Mouse (Mus musculus) testis, postnatal 14 days (tissue): ENCODE measurements around the gene Ripk3.

ENCODE experiments used
- DNase-seq: peaks from one replicate; pipeline ENCODE4 v3.0.0; 2021; ENCODE audit warnings: low spot score

Ripk3 gene

DNA sequence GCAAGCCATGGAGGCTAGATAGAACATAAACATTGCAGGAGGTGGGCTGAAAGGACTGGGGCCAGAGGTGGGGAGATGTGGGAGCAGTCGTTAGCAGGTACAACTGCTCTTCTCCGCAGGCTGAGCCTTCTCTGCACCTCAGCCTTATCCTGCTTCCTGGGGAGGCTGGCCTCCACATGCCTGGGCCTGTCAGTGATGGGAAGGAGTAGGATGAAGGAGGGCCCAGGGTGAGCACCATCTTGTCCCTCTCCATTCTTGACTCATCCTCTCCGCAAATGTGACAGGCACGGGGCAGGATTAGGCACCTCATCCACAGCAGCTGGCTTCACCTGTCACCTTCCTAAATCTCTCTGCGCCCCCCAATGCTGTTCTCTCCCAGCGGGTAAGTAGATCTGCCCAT, 27.5 kb downstream of the Ripk3 start, which contains the start of gene Ltb4r2:
Gene Ltb4r2 (plus strand): TSS at position 266 of the 400 bp plus-strand sequence.
- DNase-seq: no peak

DNA sequence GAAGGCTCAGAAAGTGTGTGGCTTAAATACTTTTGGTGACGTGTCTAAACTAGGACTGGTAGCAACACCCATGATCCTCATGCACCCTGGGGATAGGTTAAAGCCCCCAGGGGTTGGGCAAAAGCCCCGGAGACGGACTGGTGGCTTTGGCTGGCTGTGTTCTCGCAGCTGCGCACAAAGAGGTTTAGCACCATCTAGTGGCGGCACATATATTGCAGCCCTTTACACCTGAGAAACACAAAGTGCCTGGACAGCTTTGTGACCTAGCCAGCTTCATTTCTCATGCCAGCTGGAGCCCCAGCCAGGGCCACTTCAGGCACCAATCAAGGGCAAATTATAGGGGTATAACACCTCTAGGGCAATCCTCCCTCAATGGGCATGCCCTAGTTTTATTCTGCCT, 28.5 kb downstream of the Ripk3 start:
- DNase-seq: peak; percentile 77

DNA sequence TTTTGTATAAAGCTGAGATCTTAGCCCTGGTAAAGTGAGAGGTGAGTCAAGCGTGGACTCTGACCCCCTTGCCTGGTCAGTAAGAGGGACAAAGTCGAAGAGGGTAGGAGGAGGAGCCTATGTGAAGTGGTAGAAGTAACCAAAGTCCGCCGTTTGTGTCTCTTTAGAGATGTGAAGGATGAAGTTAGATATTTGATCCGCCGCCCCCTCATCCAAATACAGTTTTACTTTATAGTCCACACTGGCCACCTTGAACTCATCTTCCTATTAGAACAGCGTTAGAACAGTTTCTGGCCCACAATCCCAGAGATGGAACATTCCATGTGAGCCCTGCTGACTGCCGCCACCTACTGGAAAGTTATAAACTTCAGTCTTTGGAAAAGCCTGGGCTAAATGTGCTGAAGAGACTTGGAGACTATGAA, 30.3 kb downstream of the Ripk3 start, which contains the start of gene Cideb:
Gene Cideb (minus strand): TSS at position 96 of the 422 bp plus-strand sequence.
- no peak for DNase-seq

DNA sequence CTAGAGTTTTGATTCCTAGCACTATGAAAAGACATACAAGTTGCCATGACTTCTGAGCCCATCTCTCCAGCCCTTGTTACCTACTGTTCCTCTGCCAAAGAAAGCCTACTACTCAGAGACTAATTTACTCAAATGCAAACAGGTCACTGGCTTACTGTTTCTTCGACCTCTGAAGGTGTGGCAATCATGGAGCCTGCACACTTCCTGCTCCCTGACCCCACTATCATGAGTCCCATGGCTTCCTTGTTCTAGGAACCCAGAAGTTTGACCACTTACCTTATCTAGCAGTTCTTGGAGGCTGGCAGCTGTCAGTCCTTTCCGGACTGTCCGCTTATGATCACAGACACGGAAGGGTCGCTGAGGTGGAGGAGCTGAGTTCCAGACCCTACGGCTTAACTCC, 31.1 kb downstream of the Ripk3 start:
- DNase-seq: no peak

DNA sequence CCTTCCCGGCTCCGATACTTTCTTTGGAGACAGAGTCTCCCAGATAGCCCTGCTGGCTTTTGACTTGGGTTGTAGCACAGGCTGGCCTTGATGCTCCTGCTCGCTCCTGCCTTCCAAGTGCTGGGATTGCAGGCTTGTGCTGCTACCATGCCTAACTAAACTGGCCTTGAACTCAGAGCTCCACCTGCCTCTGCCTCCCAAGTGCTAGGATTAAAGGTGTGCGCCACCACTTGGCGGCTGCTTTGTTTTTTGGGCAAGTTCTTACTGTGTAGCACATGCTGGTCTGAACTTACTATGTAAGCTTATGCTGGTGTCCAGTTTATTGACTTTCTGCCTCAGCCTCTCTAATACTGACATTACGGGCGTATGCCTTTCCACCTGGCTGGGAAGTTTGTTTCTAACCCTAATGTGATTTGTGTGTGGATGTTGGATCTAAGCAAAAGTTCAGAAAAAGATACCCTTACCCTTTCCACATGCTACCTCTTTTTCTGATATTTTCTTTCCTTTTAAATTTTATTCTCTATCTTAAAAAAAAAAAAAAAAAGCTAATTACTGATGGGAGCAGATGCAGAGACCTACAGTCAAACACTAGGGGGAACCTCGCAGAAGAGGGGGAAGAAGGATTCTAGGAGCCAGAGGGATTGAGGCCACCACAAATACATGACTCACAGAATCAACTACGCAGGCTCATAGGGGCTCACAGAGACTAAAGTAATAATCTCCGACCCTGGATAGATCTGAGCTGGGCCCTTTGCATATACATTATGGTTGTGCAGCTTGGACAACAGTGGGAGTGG, 41.4 kb downstream of the Ripk3 start:
- no peak for DNase-seq

DNA sequence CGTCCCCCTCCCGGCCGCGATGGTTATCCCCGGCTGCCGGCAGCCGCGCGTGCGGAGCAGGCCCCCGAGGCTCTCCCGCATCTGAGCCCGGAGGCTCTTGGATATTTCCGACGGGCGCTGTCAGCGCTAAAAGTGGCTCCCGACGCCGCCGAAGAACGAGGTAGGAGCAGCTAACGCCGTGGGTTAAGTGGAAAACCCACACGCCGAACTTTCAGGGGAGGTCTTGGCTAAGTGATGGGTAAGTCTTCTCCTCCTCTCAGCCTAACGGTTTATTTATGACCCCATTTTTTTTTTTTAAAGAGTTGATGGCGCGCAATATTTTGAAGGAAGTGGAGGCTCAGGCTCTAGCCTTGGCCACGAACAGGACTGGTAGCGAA, 42.8 kb downstream of the Ripk3 start:
- DNase-seq: no peak

DNA sequence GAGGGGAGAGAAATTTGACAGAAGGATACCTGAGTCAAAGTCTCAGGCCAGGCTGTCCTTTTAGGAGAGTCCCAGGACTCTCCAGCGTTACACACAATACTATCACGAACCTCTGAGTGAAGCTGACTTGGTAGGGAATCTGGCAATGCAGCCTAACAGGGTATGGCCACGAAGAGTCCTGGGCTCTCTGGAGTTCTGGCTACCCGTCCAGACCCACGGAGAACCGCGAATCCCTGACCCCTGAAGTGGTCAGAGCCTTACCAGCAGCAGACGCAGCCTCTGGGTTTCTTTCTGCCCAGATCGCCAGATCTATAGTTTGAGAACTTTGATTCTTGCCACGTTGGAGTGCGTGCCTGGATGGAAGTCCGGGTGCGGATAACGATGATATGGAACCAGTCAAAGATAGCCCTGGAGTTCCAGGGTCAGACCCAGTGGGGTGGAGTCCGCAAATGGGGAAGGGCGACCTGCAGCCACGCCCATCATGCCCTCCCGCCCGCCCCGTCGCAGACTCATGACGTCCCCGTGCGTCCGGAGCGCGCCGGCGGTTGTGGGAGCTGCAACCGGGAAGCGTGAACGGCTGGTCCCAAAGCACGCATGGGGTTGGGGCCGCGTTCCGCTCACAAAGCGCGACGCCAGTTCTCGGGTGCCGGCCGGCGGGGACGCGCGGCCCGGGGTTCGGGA, 43.3 kb downstream of the Ripk3 start, which contains the start of the genes Dhrs1 and Nop9:
Gene Dhrs1 (minus strand): TSS at position 511 of the 681 bp plus-strand sequence.
Gene Nop9 (plus strand): TSS at position 514 of the 681 bp plus-strand sequence.
- DNase-seq: peak; percentile 90

DNA sequence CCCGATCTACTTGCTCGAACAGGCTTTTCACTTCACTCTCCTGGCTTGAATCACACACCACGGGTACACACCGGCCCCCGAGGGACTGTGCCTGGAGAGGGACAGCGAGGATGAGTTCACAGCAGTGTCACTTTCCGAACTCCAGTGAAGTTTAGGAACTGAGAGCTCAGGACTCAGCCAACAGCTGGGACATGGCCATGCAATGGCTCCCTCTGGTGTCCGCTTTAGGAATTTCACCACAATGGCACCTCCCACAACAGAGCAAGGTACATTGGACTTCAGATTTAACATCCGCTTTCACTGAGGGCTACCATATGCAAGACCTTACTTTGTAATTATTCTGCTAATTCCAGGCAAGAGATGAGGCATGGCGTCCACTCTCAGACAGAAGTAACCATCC, 45.0 kb downstream of the Ripk3 start:
- DNase-seq: peak; percentile 69

DNA sequence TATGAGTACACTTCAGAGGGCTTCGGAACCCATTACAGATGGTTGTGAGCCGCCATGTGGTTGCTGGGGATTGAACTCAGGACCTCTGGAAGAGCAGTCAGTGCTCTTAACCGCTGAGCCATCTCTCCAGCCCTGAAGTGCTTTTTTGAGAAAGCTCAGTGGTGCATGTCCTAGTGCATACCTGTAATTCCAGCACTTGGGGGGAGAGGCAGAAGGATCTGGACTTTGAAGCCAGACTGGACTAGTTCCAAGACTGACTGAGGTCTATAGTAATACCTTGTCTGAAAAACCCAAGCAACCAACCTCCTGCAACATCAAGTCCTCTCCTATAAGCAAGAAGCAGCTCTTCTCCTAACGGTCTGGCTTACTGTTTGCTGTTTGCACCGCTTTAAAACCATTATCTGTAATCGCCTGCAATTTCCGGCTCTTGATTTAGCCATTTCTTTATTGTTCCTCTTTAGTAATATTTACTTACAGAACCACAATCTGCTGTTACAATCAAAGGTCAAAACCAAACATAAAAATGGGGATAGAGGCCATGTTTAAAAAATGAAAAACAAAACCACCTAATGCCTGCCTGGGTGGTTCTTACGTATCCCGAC, 51.5 kb downstream of the Ripk3 start:
- no peak for DNase-seq

DNA sequence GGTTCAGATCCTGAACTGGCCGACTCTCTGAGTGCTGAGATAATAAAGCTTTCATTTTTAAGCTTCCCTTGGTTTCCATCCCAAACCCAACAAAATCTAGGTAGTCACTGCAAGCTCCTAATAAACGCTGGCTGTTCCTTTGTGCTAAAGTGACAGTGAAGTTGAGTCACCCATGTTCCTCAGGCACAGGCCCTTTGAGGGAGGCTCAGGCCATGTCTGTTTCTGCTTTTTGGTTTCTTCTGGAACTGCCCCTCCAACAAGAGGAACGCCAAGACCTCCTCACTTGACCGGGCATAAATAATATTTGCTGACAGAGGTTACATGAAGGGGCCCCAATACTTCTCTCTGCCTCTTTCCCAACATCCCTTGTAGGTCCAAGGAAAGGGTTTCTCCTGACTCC, 52.9 kb downstream of the Ripk3 start:
- no peak for DNase-seq

DNA sequence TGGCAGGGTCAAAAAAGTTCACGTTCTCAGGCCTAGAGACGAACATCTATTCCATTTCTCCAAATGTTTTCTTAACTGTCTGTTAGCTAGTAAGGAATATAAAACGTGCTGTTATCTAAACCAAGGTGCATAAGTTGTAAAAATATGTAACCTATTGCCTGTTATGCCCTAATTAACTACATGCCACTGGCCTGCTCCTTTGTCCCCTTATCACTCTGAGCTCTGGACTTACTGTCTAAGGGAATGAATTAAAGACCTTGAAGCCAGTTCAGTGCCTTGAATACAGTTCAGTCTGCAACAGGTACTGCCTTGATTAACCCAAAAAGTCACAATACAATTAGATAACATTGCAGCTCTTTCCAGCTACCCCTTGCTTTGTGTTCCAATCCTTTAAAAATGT, 53.3 kb downstream of the Ripk3 start:
- DNase-seq: no peak
